ENCODE assay signal across 11 mouse cellular contexts in the genomic region with DNA sequence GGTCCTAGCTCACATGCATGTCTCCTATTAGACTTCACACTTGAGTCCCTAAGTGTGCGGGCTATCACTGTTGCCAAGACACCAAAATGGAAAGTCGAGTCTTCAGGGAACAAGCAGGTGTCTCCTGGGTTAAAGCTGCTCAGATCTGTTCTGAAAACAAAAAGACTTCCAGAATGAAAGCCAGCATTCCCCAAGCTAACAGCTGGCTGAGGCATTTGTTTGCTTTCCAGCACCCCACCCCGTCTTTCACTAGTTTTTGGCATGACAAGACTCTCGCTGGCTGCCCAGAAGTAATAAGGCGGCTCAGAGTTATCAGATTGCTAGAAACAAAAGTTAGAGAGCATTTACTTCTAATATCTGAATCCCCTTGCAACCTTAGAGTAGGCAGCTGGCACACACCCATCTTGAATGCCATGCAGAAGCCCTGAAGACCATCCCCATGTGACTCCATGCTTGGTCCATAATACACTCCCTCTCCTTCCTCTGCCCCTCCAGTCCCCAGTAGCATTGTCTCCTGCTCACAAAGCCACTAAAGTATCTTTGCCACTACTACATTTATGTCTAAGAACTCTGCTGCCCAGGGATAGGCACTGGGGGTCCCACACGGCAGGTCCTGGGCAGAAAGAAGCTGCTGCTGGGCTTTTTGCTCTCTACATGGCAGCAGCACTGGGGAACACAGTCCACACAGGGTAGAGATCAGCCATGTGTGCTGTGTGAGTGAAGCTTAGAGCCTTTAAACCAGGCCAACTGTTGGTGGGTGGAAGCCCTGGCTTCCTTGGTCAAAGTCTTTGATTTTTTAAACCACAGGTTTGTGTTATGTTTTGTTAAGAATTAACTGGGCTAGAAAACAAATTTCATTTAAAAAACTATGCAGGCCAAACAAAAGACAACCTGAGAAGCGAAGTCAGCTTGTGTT.
A peak's percentile ranks its signal among the peaks of the same experiment; 100 is the strongest.
DNase-seq lines count a peak whose midpoint lies in the region; ATAC-seq and TF ChIP-seq lines count a peak whose summit lies in the region.
"Had no signal": no experiment of that assay in that cellular context is flagged by ENCODE, and none has a peak within 500 bp of the region (broad histone marks: within the 10 kb centered on the region; RNA-seq: fewer than 3 reads in every experiment).

No protein-coding gene starts in this region.

- H3K27me3 ChIP-seq in kidney, adult 2 months (replicated peaks; ENCODE audit: control insufficient read depth, insufficient read depth, low read length): no peaks in the 10 kb centered on the region
- no peaks in the 10 kb centered on the region for H3K27me3 ChIP-seq in kidney, embryonic 15.5 days
- H3K27me3 ChIP-seq in embryonic facial prominence, embryonic 15.5 days: no peaks in the 10 kb centered on the region
- H3K27me3 ChIP-seq in lung, embryonic 15.5 days: no peaks in the 10 kb centered on the region
- H3K27me3 ChIP-seq in thymus, adult 2 months (ENCODE audit: control insufficient read depth, insufficient read depth, low read length): no peaks in the 10 kb centered on the region

- no peak for TF ChIP-seq POLR2A in kidney, adult 2 months (IDR thresholded peaks at IDR 0.05; ENCODE audit: low read depth, low read length)
- no peak for TF ChIP-seq POLR2A in thymus, adult 2 months (IDR thresholded peaks at IDR 0.05; ENCODE audit: control insufficient read depth, extremely low read depth, insufficient read depth, low read length, poor library complexity)

- WGBS in kidney, adult 2 months: 71% methylated on average over 7 of the region's 7 CpGs
- 73% methylated on average over 7 of the region's 7 CpGs for WGBS in kidney, embryonic 15.5 days
- WGBS in embryonic facial prominence, embryonic 15.5 days: 62% methylated on average over 7 of the region's 7 CpGs
- 47% methylated on average over 7 of the region's 7 CpGs for WGBS in lung, embryonic 15.5 days
- 94% methylated on average over 7 of the region's 7 CpGs for WGBS in thymus, adult 2 months

- H3K4me2 ChIP-seq in kidney, embryonic 15.5 days: no peak overlapping the region
- H3K4me2 ChIP-seq in embryonic facial prominence, embryonic 15.5 days (replicated peaks): no peak overlapping the region
- H3K4me2 ChIP-seq in lung, embryonic 15.5 days: no peak overlapping the region

- no peak overlapping the region for H3K4me3 ChIP-seq in kidney, adult 2 months (ENCODE audit: insufficient read depth, low read depth, low read length)
- no peak overlapping the region for H3K4me3 ChIP-seq in kidney, embryonic 15.5 days (replicated peaks)
- H3K4me3 ChIP-seq in embryonic facial prominence, embryonic 15.5 days (replicated peaks): no peak overlapping the region
- H3K4me3 ChIP-seq in lung, embryonic 15.5 days: no peak overlapping the region
- H3K4me3 ChIP-seq in thymus, adult 2 months (ENCODE audit: control insufficient read depth, insufficient read depth, low read length): no peak overlapping the region

- DNase-seq in adrenal gland, postnatal 10 days: peak; percentile 14
- DNase-seq in adrenal gland, adult (ENCODE audit: inconsistent age in 2 of 2, low spot score in 1 of 2): no peak
- peak; percentile 60 for DNase-seq in kidney, adult 2 months
- DNase-seq in thymus, adult 2 months: no peak
- DNase-seq in adrenal gland, adult 8-10 months: no peak
- DNase-seq: cerebellum, adult 9-11 months; thymus, postnatal 36 days had no signal

- H3K9me3 ChIP-seq in kidney, embryonic 15.5 days (replicated peaks): no peaks in the 10 kb centered on the region
- H3K9me3 ChIP-seq in embryonic facial prominence, embryonic 15.5 days (replicated peaks): no peaks in the 10 kb centered on the region
- no peaks in the 10 kb centered on the region for H3K9me3 ChIP-seq in lung, embryonic 15.5 days

- H3K4me1 ChIP-seq in kidney, adult 2 months (ENCODE audit: control insufficient read depth, insufficient read depth, low read length): peaks cover 6% of the 10 kb centered on the region; the same call in 1 of the 2 replicates
- no peaks in the 10 kb centered on the region for H3K4me1 ChIP-seq in kidney, embryonic 15.5 days
- H3K4me1 ChIP-seq in embryonic facial prominence, embryonic 15.5 days: peaks cover 4% of the 10 kb centered on the region; the same call in 1 of the 2 replicates
- peaks cover 8% of the 10 kb centered on the region for H3K4me1 ChIP-seq in lung, embryonic 15.5 days
- H3K4me1 ChIP-seq in thymus, adult 2 months (replicated peaks; ENCODE audit: control insufficient read depth, insufficient read depth, low read length): no peaks in the 10 kb centered on the region

- no peak overlapping the region for H3K27ac ChIP-seq in kidney, adult 2 months (ENCODE audit: insufficient read depth, low read depth, low read length)
- no peak overlapping the region for H3K27ac ChIP-seq in kidney, embryonic 15.5 days
- peak overlapping the region; percentile 70; the same call in 1 of the 2 replicates for H3K27ac ChIP-seq in embryonic facial prominence, embryonic 15.5 days (replicated peaks)
- H3K27ac ChIP-seq in lung, embryonic 15.5 days: no peak overlapping the region
- no peak overlapping the region for H3K27ac ChIP-seq in thymus, adult 2 months (ENCODE audit: control insufficient read depth, insufficient read depth, low read length)
- H3K27ac ChIP-seq: macrophage had no signal

- TF ChIP-seq CTCF in kidney, adult 2 months (conservative IDR thresholded peaks at IDR 0.05; ENCODE audit: insufficient read depth, insufficient read length, low read depth, low read length): no peak
- TF ChIP-seq CTCF in thymus, adult 2 months (IDR thresholded peaks at IDR 0.05; ENCODE audit: borderline replicate concordance, control insufficient read depth, extremely low read depth, insufficient read depth, low read length, poor library complexity): no peak

- H3K36me3 ChIP-seq in kidney, adult 2 months (ENCODE audit: control insufficient read depth, insufficient read depth, low read length): no peaks in the 10 kb centered on the region
- H3K36me3 ChIP-seq in kidney, embryonic 15.5 days: no peaks in the 10 kb centered on the region
- H3K36me3 ChIP-seq in embryonic facial prominence, embryonic 15.5 days: no peaks in the 10 kb centered on the region
- H3K36me3 ChIP-seq in lung, embryonic 15.5 days: no peaks in the 10 kb centered on the region
- H3K36me3 ChIP-seq in thymus, adult 2 months (ENCODE audit: control insufficient read depth, insufficient read depth, low read length): no peaks in the 10 kb centered on the region

- no peak overlapping the region for H3K9ac ChIP-seq in kidney, embryonic 15.5 days
- no peak overlapping the region for H3K9ac ChIP-seq in embryonic facial prominence, embryonic 15.5 days
- H3K9ac ChIP-seq in lung, embryonic 15.5 days: no peak overlapping the region

- ATAC-seq in kidney, embryonic 15.5 days (replicated peaks; ENCODE audit: low FRiP score): no peak
- ATAC-seq in embryonic facial prominence, embryonic 15.5 days (ENCODE audit: insufficient number of reproducible peaks, low FRiP score, low TSS enrichment, low read depth): peak; percentile 54; the same call in 1 of the 2 replicates
- ATAC-seq in lung, embryonic 15.5 days (ENCODE audit: borderline replicate concordance, extremely low read depth, low FRiP score, low TSS enrichment): peak; percentile 39; the same call in 1 of the 2 replicates

Comparison
In these comparisons a context has a peak if more than half of its experiments do, and no peak if none do; other contexts are left out.
1. DNase-seq: peak in adrenal gland, postnatal 10 days (single experiment) and kidney, adult 2 months (single experiment); none in adrenal gland, adult (0 of 2), thymus, adult 2 months (single experiment) and adrenal gland, adult 8-10 months (single experiment).